Mouse (Mus musculus) midbrain, embryonic 12.5 days (tissue): ENCODE results near the gene Bad. TPM values are rescaled to one million over a fixed set of nuclear protein-coding genes. Genes with fewer than 3 reads are reported as not detected.
A peak's percentile ranks its signal among the peaks of the same experiment; 100 is the strongest.

Source experiments
- ATAC-seq: fragments of 200-750 bp; cut with Nextera tagmentation; 2 replicates; pipeline ENCODE4 v1.8.0; 2017; ENCODE audit warnings: low read depth, moderate TSS enrichment, moderate library complexity; ENCODE audit not compliant: low FRiP score
- H3K27ac ChIP-seq: fragments of 300-500 bp; sonication (generic); replicated peaks from 2 replicates; pipeline ENCODE4 v1.5.1; 2016; ENCODE audit warnings: mild to moderate bottlenecking
- H3K27me3 ChIP-seq: fragments of 300-500 bp; sonication (generic); 2 replicates; pipeline ENCODE4 v1.6.1; 2016; ENCODE audit warnings: mild to moderate bottlenecking
- H3K36me3 ChIP-seq: fragments of 300-500 bp; sonication (generic); 2 replicates; pipeline ENCODE4 v1.6.1; 2016
- H3K4me1 ChIP-seq: fragments of 300-500 bp; sonication (generic); 2 replicates; pipeline ENCODE4 v1.6.1; 2016
- H3K4me2 ChIP-seq: fragments of 300-500 bp; sonication (generic); replicated peaks from 2 replicates; pipeline ENCODE4 v1.6.1; 2016; ENCODE audit warnings: mild to moderate bottlenecking, moderate library complexity
- H3K4me3 ChIP-seq: fragments of 300-500 bp; sonication (generic); 2 replicates; pipeline ENCODE4 v1.5.1; 2016; ENCODE audit warnings: mild to moderate bottlenecking
- H3K9ac ChIP-seq: fragments of 300-500 bp; sonication (generic); replicated peaks from 2 replicates; pipeline ENCODE4 v1.6.1; 2016; ENCODE audit warnings: mild to moderate bottlenecking, moderate library complexity
- H3K9me3 ChIP-seq: fragments of 300-500 bp; sonication (generic); 2 replicates; pipeline ENCODE4 v1.6.1; 2016; ENCODE audit warnings: mild to moderate bottlenecking
- WGBS: fragments of 180-500 bp; shearing (Covaris S2); methylation state at CpG from one replicate; pipeline ENCODE4 v1.1.7; 2016; 5-methylcytosine and 5-hydroxymethylcytosine counted together
- polyA plus RNA-seq: library from polyadenylated mRNA; unstranded; fragments of >200 nt; fragmentation: Nextera tagmentation; extraction: Ambion mirVana; gene quantifications from 2 replicates; pipeline ENCODE4 v1.2.1, GENCODE M21; 2016

Bad gene
- polyA plus RNA-seq, 1 experiment from 2014 or later: 67.6 TPM

DNA sequence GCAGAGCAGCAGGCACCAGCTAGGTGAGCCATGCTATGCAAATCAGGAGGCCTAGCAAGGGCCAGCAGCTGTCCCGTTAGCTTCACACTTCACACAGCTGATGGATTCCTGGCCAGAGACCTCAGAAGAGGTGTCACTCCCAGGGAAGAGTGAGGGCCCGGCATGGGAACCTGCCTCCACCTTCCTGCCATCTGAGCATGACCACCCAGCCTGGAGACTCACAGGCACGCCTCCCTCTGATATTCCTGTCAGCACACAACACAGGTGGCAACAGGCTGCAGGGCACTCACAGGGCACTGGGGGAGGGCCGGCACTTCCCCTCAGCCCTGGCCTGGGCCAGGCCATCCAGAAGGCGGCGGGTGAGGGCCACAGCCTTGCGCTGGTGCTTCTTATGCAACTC lies 13.8 kb downstream of the Bad start:
- WGBS: 88% methylated on average over 7 of the region's 7 CpGs
- H3K9me3 ChIP-seq: no peaks in the 10 kb centered on the region
- no peaks in the 10 kb centered on the region for H3K27me3 ChIP-seq
- peaks cover 14% of the 10 kb centered on the region for H3K4me1 ChIP-seq
- no peak overlapping the region for H3K4me3 ChIP-seq
- H3K27ac ChIP-seq: no peak overlapping the region
- H3K9ac ChIP-seq: no peak overlapping the region
- no peak for ATAC-seq
- H3K4me2 ChIP-seq: no peak overlapping the region
- H3K36me3 ChIP-seq: peaks cover 15% of the 10 kb centered on the region

- H3K27me3 ChIP-seq: no peaks in the 10 kb centered on the region
- H3K36me3 ChIP-seq: peaks cover 17% of the 10 kb centered on the region
- ATAC-seq: no peak
- H3K4me2 ChIP-seq: no peak overlapping the region
- 79% methylated on average over 10 of the region's 10 CpGs for WGBS
- no peak overlapping the region for H3K4me3 ChIP-seq
- H3K4me1 ChIP-seq: peaks cover 13% of the 10 kb centered on the region
- no peak overlapping the region for H3K9ac ChIP-seq
- no peaks in the 10 kb centered on the region for H3K9me3 ChIP-seq
- H3K27ac ChIP-seq: no peak overlapping the region
Measured at GRCm38 (mm10) chr19:6956461-6956860, 14.8 kb downstream of the Bad start.

DNA sequence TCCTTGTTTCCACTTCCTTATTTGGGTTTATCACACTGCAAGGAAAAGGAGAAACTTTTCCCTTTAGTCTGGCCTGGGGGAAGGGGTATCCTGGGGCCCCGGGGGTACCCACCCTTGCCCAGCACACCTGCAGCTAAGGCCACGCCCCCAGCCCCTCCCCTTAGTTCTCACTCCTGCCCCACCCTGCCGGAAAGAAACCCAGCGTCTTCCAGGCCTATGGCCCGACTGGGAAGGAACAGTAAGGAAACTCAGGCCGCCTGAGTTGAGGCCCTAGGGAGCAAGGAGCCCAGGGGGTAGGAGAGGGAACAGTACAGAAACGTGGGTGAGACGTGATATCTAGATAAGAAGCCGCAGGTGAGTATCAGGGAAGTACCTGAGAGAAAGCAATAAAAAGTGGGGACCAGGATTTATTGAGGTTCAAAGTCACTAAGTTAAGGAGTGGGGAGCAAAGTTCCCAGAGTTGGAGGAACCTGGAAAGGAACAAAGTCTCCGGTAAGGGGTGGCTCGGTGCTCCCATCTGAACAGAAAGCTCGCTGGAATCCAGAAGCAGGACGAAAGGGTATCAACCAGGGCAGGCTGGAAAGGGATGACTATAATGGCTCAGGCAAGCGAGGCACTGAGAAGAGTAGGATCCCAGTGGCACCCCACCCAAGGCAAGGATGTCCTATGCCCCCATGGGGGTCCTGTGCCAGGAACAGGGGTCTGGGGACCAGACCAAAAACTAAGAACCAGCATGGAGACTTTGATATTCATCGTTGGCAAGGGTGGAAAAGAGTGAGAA lies 27.0 kb downstream of the Bad start:
- ATAC-seq: no peak
- peak overlapping the region; percentile 53 for H3K4me2 ChIP-seq
- 0 out of 2 replicates have a peak, but pooled peaks cover 3% of the 10 kb centered on the region for H3K36me3 ChIP-seq
- H3K9ac ChIP-seq: no peak overlapping the region
- H3K9me3 ChIP-seq: no peaks in the 10 kb centered on the region
- H3K27ac ChIP-seq: no peak overlapping the region
- H3K4me3 ChIP-seq: peak overlapping the region; percentile 44
- 15% methylated on average over 15 of the region's 15 CpGs for WGBS
- H3K4me1 ChIP-seq: peaks cover 23% of the 10 kb centered on the region
- peaks cover 57% of the 10 kb centered on the region for H3K27me3 ChIP-seq

DNA sequence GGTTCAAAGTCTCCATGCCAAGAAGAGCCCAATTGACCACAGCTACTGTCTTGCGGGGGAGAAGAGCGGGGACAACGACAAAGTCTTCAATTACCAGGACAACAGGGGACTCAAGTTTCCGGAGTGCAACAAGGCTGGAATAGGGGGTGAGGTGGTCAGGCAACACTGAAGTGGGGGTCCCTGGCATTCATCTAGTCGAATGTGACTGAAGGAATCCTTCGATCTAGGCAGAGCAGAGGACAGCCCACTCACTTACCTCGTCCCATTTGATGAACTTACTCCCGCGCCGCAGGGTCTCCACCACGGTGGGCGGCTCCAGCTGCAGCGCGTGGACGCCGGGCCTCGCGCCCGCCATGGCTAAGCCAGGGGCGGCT lies 27.6 kb downstream of the Bad start:
- no peak for ATAC-seq
- Histone ChIP-seq H3K9me3 (no peaks in the 10 kb centered on the region), H3K4me1 (peaks cover 28% of the 10 kb centered on the region), H3K27ac (no peak overlapping the region), H3K9ac (peak overlapping the region; percentile 31; the same call in 1 of the 2 replicates), H3K27me3 (peaks cover 57% of the 10 kb centered on the region), H3K36me3 (0 out of 2 replicates have a peak, but pooled peaks cover 2% of the 10 kb centered on the region), H3K4me2 (peak overlapping the region; percentile 53), H3K4me3 (peak overlapping the region; percentile 44)
- WGBS: under 1% methylated on average over 20 of the region's 20 CpGs

DNA sequence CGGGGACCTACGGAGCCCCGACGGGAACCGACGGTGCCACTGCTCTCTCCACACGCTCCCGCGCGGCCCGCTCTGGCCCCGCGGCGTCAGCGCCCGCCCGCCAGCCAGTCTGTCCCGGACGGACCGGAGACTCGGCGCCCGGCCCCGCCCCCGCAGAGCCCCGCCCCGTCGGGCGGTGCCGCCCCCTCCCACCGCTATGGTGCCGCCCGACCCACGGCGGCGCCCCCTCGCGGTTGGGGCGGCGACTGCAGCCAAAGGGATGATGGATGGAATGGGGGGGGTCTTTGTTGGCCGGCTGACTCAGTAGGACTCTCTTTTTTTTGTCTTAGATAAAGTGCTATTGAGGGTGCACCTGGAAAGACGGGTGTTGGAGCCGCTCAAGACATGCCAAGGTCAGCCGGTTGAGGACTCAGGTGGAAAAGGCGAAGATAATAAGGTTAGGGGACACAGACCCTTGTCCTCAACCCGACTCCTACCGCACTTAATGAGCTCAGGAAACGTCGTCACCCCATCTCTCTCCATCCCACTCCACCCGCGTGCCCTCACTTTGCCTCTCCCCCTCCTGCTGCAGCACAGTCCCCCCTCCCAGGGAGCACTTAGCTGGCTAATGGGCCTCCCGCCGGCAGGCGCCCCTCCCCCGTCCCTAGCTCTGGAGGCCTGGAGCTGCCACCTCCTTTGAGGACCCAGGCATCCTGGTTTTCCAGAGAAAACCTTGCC lies 28.2 kb downstream of the Bad start:
- 0 out of 2 replicates have a peak, but pooled peaks have one; percentile 25 for ATAC-seq

GRCm38 (mm10) chr19:6970460-6971085 lies 28.9 kb downstream of the Bad start:
- H3K4me2 ChIP-seq: peak overlapping the region; percentile 53; the same call in 1 of the 2 replicates
- no peak for ATAC-seq

More for the DNA sequence above, 28.2 kb downstream of the Bad start:
- Histone ChIP-seq H3K4me3 (peak overlapping the region; percentile 44), H3K4me1 (peaks cover 28% of the 10 kb centered on the region), H3K4me2 (peak overlapping the region; percentile 53), H3K27me3 (peaks cover 57% of the 10 kb centered on the region), H3K9me3 (no peaks in the 10 kb centered on the region), H3K9ac (peak overlapping the region; percentile 31; the same call in 1 of the 2 replicates), H3K27ac (no peak overlapping the region), H3K36me3 (no peaks in the 10 kb centered on the region)
- WGBS: 1% methylated on average over 55 of the region's 55 CpGs

DNA sequence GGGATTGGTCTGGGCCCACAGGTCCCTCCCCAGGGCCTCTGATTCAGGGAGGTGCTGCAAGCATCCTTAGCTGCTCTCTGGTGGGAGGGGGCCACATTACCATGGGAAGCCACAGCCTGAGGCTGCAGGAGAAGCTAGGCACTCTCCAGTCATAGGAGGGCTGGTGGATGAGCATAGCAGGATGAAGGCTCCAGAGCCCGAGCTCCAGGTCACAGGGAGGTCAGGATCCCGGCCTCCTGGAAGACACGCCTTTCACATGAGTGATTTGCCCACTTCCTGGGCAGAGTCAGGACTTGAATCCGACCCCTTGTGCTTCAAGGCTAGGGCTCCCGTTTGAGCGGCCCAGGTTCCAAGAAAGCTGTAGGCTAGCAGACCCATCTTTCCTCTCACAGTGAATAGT lies 30.0 kb downstream of the Bad start:
- WGBS: 51% methylated on average over 6 of the region's 6 CpGs
- Histone ChIP-seq H3K27me3 (peaks cover 57% of the 10 kb centered on the region), H3K27ac (no peak overlapping the region), H3K4me1 (peaks cover 37% of the 10 kb centered on the region), H3K36me3 (0 out of 2 replicates have a peak, but pooled peaks cover 3% of the 10 kb centered on the region), H3K4me2 (no peak overlapping the region), H3K4me3 (no peak overlapping the region), H3K9ac (no peak overlapping the region), H3K9me3 (no peaks in the 10 kb centered on the region)
- ATAC-seq: no peak

More at GRCm38 (mm10) chr19:6970460-6971085, 28.9 kb downstream of the Bad start:
- H3K36me3 ChIP-seq: no peaks in the 10 kb centered on the region
- H3K9me3 ChIP-seq: no peaks in the 10 kb centered on the region
- H3K27ac ChIP-seq: no peak overlapping the region
- 21% methylated on average over 11 of the region's 11 CpGs for WGBS
- peaks cover 28% of the 10 kb centered on the region for H3K4me1 ChIP-seq
- no peak overlapping the region for H3K9ac ChIP-seq
- peaks cover 57% of the 10 kb centered on the region for H3K27me3 ChIP-seq
- H3K4me3 ChIP-seq: peak overlapping the region; percentile 44

- no peaks in the 10 kb centered on the region for H3K9me3 ChIP-seq
- H3K4me1 ChIP-seq: peaks cover 43% of the 10 kb centered on the region
- no peak for ATAC-seq
- H3K27me3 ChIP-seq: peaks cover 57% of the 10 kb centered on the region
- H3K4me2 ChIP-seq: no peak overlapping the region
- WGBS: 81% methylated on average over 13 of the region's 13 CpGs
- no peak overlapping the region for H3K4me3 ChIP-seq
- no peak overlapping the region for H3K9ac ChIP-seq
- no peak overlapping the region for H3K27ac ChIP-seq
- H3K36me3 ChIP-seq: peaks cover 9% of the 10 kb centered on the region
Measured at GRCm38 (mm10) chr19:6972247-6972917, 30.7 kb downstream of the Bad start.

GRCm38 (mm10) chr19:6973581-6974190 lies 32.0 kb downstream of the Bad start:
- WGBS: 36% methylated on average over 11 of the region's 12 CpGs
- Histone ChIP-seq H3K4me2 (peak overlapping the region; percentile 94), H3K36me3 (peaks cover 19% of the 10 kb centered on the region), H3K4me1 (peaks cover 56% of the 10 kb centered on the region), H3K27me3 (peaks cover 45% of the 10 kb centered on the region), H3K4me3 (peak overlapping the region; percentile 78), H3K9ac (peak overlapping the region; percentile 92), H3K9me3 (no peaks in the 10 kb centered on the region), H3K27ac (peak overlapping the region; percentile 95; the same call in 1 of the 2 replicates)
- no peak for ATAC-seq

DNA sequence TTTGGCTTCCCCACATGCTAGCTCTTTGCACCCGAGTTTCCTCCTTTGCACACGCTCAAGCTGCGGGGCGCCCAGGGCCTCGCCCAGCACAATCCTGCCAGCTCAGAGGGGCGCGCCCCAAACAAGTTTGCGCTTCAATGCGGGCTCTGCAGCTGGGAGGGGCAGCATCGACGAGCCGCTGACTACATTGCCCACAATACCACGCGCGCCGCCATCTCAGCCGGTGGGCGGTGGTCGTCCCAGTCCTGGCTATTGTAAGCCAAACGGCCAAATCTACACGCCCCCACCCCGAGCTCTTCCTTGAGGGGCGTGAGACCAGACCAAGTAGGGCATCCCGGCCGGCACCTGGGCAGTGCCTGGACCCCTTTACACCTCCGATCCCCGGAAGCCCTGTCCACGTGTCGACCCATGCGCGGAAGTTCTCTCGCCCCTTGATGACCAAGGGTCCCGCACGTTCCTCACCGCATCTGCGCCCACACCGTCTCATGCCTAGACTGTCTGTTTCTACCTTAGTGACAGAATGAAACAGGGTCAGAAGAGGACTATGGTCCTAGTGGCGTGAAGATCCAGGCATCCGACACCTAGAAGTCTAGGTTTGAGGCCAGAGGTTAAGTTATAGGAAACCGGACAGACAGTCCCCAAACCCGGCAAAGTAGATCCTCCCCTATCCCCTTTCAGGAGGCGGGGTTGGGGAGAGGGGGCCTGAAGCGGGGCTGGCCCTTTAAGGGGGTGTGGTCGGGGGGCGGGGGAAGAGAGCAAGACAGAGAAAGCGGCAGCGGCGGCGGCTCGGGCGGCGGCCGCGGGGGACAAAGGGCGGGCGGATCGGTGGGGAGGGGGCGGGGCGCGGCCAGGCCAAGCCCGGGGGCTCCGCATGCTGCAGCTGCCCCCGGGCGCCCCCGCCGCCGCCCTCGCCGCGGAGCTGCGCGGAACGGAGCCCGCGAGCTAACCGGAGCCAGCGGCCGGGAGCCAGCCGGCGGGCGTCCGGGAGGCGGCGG lies 32.8 kb downstream of the Bad start, which contains the start of gene Ppp1r14b:
Ppp1r14b (plus strand) TSS at position 758 of the 995 bp plus-strand sequence.
- H3K27ac ChIP-seq: peak within 1 kb of the TSS; percentile 95
- H3K4me1 ChIP-seq: peaks cover 58% of the 10 kb centered on the region
- WGBS: under 1% methylated on average over 76 of the region's 84 CpGs
- no peaks in the 10 kb centered on the region for H3K9me3 ChIP-seq
- peaks cover 37% of the 10 kb centered on the region for H3K27me3 ChIP-seq
- peak within 1 kb of the TSS; percentile 78 for H3K4me3 ChIP-seq
- peak within 1 kb of the TSS; percentile 94 for H3K4me2 ChIP-seq
- peaks cover 19% of the 10 kb centered on the region for H3K36me3 ChIP-seq
- H3K9ac ChIP-seq: peak within 1 kb of the TSS; percentile 92
- ATAC-seq: peak; percentile 69
